Mouse (Mus musculus): Measurements from ENCODE around the gene Vmn1r222.
"Not testable (repeated sequence)": the region's sequence is repeated elsewhere in the genome, so short reads cannot be mapped to it uniquely, and the experiment has no call there.

- TF ChIP-seq CTCF (IDR thresholded peaks at IDR 0.05); POLR2A (IDR thresholded peaks at IDR 0.05; ENCODE audit: insufficient read depth, low read depth, low read length); EP300 (IDR thresholded peaks at IDR 0.05; ENCODE audit: insufficient read depth, low read depth, low read length): not testable (repeated sequence)
Observed at GRCm38 (mm10) chr13:23268606-23269005, 32.9 kb upstream of the Vmn1r222 start.

Measured in heart, adult 2 months (tissue).